Mouse (Mus musculus) lung, postnatal 0 days (tissue): ENCODE data around the gene Slc44a3.

Source experiments
- CTCF ChIP-seq: IDR thresholded peaks from 2 replicates; pipeline ENCODE4 v1.5.1; 2016; ENCODE audit warnings: antibody characterized with exemption, mild to moderate bottlenecking
- EP300 ChIP-seq: IDR thresholded peaks from 2 replicates; pipeline ENCODE4 v1.6.1; 2016; ENCODE audit warnings: antibody characterized with exemption, mild to moderate bottlenecking, control low read depth

DNA sequence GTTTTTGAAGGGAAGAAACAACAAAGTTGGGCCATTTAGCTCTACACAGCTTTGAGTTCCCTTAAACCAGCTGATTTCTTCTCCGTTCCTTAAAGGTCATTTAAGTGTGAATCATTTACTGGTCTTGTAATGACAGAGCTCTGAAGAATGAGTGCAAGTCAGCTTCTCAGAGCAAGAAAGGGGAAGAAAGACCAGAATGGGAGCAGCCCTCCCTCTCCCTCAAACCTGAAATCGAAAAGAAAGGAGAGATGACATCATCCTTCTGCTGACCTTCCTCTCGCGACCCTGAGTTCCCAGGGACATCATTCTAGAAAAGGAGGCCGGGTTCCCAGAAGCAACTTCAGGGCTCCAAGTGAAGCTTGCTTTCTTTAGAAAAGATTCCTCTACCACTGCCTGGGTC is 41.3 kb downstream of the Slc44a3 start:
- TF ChIP-seq CTCF (no peak), EP300 (no peak)
